Mouse (Mus musculus) C3H10T1/2 (cell line): Measurements from ENCODE around the gene Scamp4. TPM values are rescaled to one million over a fixed set of nuclear protein-coding genes. Genes with fewer than 3 reads are reported as not detected.

ENCODE experiments used
- polyA plus RNA-seq, 2 experiments: library from polyadenylated mRNA; unstranded; fragments of >200 nt; fragmentation: generic; extraction: Trizol; gene quantifications; one replicate each; pipeline ENCODE4 v1.2.1; 2012; ENCODE audit warnings: missing spikeins in 2 of 2

Gene Scamp4
- 100 to 1,000 TPM in 1 of 2 experiments, 10 to 100 TPM in 1; 96.1 to 132 TPM for polyA plus RNA-seq

DNA sequence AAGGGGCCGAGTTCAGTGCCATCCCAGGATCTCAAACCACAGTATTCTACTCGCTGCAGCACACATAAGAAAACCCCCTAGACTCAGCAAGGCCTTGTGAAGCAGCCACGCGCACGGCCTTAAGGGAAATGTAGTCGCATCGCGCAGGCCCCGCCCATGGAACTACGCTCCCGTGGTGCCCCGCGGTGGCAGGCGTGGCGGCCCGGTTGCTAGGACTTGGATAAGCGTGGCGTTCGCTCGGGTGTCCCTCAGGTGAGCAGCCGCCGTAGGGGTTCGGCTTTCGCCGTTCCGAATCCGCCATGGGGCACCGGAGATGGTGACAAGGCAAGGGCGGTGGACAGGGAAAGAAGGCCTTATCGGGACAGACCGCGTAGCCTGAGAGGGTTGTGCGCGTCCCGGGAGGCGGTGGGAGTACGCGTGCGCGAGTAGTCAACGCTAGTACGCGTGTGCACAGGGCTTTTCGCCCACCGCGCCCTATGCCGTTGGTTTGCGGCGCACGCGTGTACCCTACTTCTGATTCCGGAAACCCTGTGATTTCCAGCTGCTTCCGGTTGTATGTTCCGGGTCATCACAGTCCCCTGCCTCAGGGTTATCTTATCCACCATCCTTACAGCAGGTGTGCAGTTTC lies at the start of gene Scamp4, which contains the start of gene Adat3:
TSS of gene Scamp4 (plus strand) at position 175 of the 628 bp plus-strand sequence.
TSS of gene Adat3 (plus strand) at position 183 of the 628 bp plus-strand sequence.

GRCm38 (mm10) chr10:80561116-80561944 lies 41.3 kb upstream of the Scamp4 start, which contains the start of gene Rexo1:
Rexo1 (minus strand) TSS chr10:80561560.

GRCm38 (mm10) chr10:80577195-80578130 lies 25.2 kb upstream of the Scamp4 start, which contains the start of gene Klf16:
Klf16 (minus strand) TSS chr10:80577321.

DNA sequence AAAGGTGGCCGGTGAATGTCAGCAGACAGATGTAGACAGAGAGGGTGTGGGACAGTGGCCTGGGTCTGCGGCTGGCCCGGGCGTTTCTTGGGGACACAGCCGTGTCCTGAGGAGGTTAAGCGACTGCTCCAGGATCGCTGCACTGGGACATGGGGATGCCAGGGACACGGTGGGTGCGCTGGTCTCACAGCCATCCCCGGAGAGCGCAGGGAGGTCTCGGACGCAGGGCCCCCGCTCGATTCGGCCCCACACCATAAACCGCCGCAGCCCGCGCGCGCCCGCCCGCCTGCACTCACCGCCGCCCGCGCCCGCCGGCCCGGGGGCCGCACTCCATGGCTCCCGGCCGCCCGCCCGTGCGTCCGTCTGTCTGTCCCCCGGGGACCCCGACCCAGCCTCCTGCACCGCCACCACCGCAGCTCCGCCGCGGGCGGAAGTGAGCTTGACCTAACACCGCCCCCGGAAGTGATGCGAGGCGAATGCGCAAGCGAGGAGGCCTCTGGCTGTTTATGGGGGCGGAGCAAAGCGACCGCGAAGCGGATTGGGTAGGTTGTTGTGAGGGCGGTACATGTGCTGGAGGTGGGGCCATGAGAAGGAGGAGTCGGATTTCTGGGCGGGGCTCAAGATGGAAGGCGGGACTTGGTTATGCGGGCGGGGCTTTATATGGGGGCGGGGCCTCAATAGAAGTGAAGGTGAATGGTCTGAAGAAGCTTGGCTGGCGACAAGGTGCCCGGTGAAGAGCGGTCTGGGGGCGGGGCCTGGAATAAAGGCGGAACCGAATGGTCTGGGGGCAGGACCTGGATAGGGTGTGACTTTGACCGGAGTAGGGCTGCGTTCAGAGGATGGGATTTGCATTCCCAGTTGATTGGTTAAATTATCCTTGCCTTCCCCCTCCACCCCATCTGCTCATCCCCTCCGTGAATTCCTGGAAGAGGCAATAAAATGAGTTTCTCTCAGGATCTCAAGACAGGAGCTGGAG lies 12.5 kb upstream of the Scamp4 start, which contains the start of gene Abhd17a:
TSS of gene Abhd17a (minus strand) at position 463 of the 976 bp plus-strand sequence.

DNA sequence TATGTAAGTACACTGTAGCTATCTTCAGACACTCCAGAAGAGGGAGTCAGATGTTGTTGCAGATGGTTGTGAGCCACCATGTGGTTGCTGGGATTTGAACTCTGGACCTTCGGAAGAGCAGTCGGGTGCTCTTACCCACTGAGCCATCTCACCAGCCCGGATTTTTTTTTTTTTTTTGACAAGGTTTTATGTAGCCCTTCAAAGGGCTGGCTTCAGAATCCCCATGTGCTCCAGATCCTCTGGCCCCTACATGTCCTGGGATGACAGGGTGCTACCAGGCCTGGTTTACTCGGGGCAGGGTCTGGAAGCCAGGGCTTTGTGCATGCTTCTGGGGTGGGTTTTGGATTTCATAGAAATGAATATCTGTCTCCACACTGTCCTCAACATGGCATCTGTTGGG lies 3.0 kb downstream of the Scamp4 start, which contains the start of gene Gm49322:
TSS of gene Gm49322 (plus strand) at position 301 of the 400 bp plus-strand sequence.

GRCm38 (mm10) chr10:80622661-80623456 lies 20.2 kb downstream of the Scamp4 start, which contains the start of gene Csnk1g2:
Csnk1g2 (plus strand) TSS chr10:80622838.

DNA sequence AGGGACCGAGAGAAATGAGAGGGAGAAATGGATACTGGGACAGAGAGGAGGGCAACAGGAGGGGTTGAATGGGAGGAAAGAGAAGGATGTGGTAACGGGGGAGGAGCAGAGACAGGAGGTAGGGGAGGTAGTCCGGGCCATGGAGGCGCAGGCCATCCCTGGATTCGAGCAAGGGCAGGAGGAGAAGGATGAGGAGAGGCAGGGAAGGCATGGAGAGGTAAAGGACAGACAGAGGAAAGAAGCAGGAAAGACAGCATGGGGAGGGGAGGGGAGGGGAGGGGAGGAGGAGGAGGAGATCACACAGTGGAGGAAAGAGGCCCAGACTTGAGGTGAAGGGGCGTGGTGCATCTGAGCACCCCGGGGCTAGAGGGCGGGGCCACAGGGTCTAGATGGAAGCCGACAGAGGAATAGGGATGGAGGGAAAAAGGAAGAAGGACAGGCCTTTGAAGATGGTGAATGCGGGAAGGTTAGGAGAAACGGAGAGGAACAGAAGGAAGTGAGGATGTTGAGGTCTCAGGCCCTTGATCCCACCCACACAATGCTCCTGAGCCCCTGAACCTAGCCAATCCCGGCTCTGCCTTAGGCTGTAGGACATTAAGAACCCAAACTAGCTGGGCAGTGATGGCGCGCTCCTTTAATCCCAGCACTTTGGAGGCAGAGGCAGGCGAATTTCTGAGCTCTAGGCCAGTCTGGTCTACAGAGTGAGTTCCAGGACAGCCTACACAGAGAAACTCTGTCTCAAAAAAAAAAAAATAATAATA lies 54.4 kb downstream of the Scamp4 start, which contains the start of gene Btbd2:
TSS of gene Btbd2 (minus strand) at position 209 of the 761 bp plus-strand sequence.

Other genes with a start within 250 kb of the Scamp4 start
- gene Plk5, start 246.4 kb upstream of the Scamp4 start, polyA plus RNA-seq, result not detected
- 10 to 100 TPM in 1 of 2 experiments, 1 to 10 TPM in 1; 8.8 to 32.5 TPM for gene Mex3d, start 215.2 kb upstream of the Scamp4 start, polyA plus RNA-seq
- gene Mbd3, start 203.3 kb upstream of the Scamp4 start, polyA plus RNA-seq, result 100 to 1,000 TPM; 239 to 395 TPM
- 1,000 to 10,000 TPM; 1,086 to 1,588 TPM for gene Uqcr11, start 196.0 kb upstream of the Scamp4 start, polyA plus RNA-seq
- gene Tcf3, start 169.2 kb upstream of the Scamp4 start, polyA plus RNA-seq, result 100 to 1,000 TPM in 1 of 2 experiments, 10 to 100 TPM in 1; 52.4 to 135 TPM
- under 1 TPM; under 0.01 to 0.01 TPM for gene Onecut3, start 108.0 kb upstream of the Scamp4 start, polyA plus RNA-seq
- gene Atp8b3, start 63.7 kb upstream of the Scamp4 start, polyA plus RNA-seq, result under 1 TPM; 0.29 to 0.77 TPM
- 10 to 100 TPM; 13.6 to 30.1 TPM for gene Rexo1, start 41.3 kb upstream of the Scamp4 start, polyA plus RNA-seq
- gene Klf16, start 25.6 kb upstream of the Scamp4 start, polyA plus RNA-seq, result 10 to 100 TPM; 14.7 to 17.8 TPM
- 100 to 1,000 TPM; 189 to 208 TPM for gene Abhd17a, start 12.5 kb upstream of the Scamp4 start, polyA plus RNA-seq
- 10 to 100 TPM; 10.3 to 12.6 TPM for gene Adat3, start within 50 bp of the Scamp4 start, polyA plus RNA-seq
- 1 to 10 TPM in 1 of 2 experiments, under 1 TPM in 1; 0.39 to 1.4 TPM for gene Gm49322, start 3.1 kb downstream of the Scamp4 start, polyA plus RNA-seq
- 100 to 1,000 TPM; 224 to 226 TPM for gene Csnk1g2, start 20.0 kb downstream of the Scamp4 start, polyA plus RNA-seq
- 100 to 1,000 TPM in 1 of 2 experiments, 10 to 100 TPM in 1; 54.5 to 122 TPM for gene Btbd2, start 54.2 kb downstream of the Scamp4 start, polyA plus RNA-seq
- 100 to 1,000 TPM in 1 of 2 experiments, 10 to 100 TPM in 1; 50.6 to 131 TPM for gene Mknk2, start 75.2 kb downstream of the Scamp4 start, polyA plus RNA-seq
- 10 to 100 TPM; 19.8 to 24.3 TPM for gene Mob3a, start 99.1 kb downstream of the Scamp4 start, polyA plus RNA-seq
- gene Izumo4, start 99.3 kb downstream of the Scamp4 start, polyA plus RNA-seq, result 10 to 100 TPM in 1 of 2 experiments, 1 to 10 TPM in 1; 2.2 to 31.4 TPM
- gene Ap3d1, start 139.4 kb downstream of the Scamp4 start, polyA plus RNA-seq, result 10 to 100 TPM; 37.2 to 87.2 TPM
- gene Dot1l, start 152.3 kb downstream of the Scamp4 start, polyA plus RNA-seq, result 10 to 100 TPM in 1 of 2 experiments, 1 to 10 TPM in 1; 2.9 to 12.0 TPM
- 100 to 1,000 TPM in 1 of 2 experiments, 10 to 100 TPM in 1; 97.6 to 167 TPM for gene Sf3a2, start 195.3 kb downstream of the Scamp4 start, polyA plus RNA-seq
- gene Plekhj1, start 195.8 kb downstream of the Scamp4 start, polyA plus RNA-seq, result 10 to 100 TPM; 64.7 to 99.4 TPM
- gene Amh, start 202.4 kb downstream of the Scamp4 start, polyA plus RNA-seq, result 1 to 10 TPM in 1 of 2 experiments, under 1 TPM in 1; 0.25 to 1.2 TPM
- gene Jsrp1, start 210.6 kb downstream of the Scamp4 start, polyA plus RNA-seq, result under 1 TPM in 1 of 2 experiments, not detected in 1; 0.94 TPM
- 1,000 to 10,000 TPM; 1,765 to 2,268 TPM for gene Oaz1, start 223.8 kb downstream of the Scamp4 start, polyA plus RNA-seq
- under 1 TPM; 0.01 to 0.07 TPM for gene Lingo3, start 241.2 kb downstream of the Scamp4 start, polyA plus RNA-seq